Mouse (Mus musculus): ENCODE data around the gene Ltbp1. TPM values are rescaled to one million over a fixed set of nuclear protein-coding genes. Genes with fewer than 3 reads are reported as not detected.

The Ltbp1 gene
- polyA plus RNA-seq, 1 experiment from 2014 or later, result 4.2 TPM

- WGBS, result 94% methylated on average over 2 of the region's 2 CpGs
- Histone ChIP-seq H3K4me2 (ENCODE audit: low read depth, low read length, severe bottlenecking) (no peak overlapping the region), H3K27ac (ENCODE audit: low read depth, low read length) (no peak overlapping the region), H3K9me3 (ENCODE audit: control insufficient read depth, low read length) (no peaks in the 10 kb centered on the region), H3K36me3 (ENCODE audit: control insufficient read depth, insufficient read depth, low read length) (no peaks in the 10 kb centered on the region), H3K4me3 (ENCODE audit: low read depth, low read length) (no peak overlapping the region), H3K27me3 (ENCODE audit: control insufficient read depth, insufficient read depth, low read length) (no peaks in the 10 kb centered on the region), H3K9ac (ENCODE audit: low read length) (no peak overlapping the region), H3K4me1 (replicated peaks; ENCODE audit: control insufficient read depth, insufficient read depth, low read length) (no peaks in the 10 kb centered on the region)
- DNase-seq (ENCODE audit: low spot score), result no peak
- no peak for ATAC-seq (replicated peaks; ENCODE audit: low FRiP score)
Observed at GRCm38 (mm10) chr17:75216362-75216761, 211.0 kb downstream of the Ltbp1 start.

DNA sequence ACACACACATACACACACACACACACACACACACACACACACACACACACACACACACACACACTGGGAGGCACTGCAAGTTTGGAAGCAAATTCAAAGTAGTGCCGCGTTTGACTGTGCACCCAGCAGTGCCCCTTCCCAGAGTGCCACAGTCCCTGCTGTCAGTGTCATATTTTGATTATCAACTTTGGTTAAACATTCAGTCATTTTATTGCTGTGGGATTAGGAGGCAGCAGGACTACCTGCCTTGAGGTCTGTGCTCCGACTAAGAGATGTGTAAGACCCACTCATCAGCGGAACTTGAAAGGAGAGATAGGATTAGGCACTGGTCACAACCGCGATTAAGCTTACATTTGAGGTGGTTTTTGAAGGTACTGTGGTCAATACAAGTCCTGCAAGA lies 213.3 kb downstream of the Ltbp1 start:
- Histone ChIP-seq H3K4me1 (replicated peaks; ENCODE audit: control insufficient read depth, insufficient read depth, low read length) (no peaks in the 10 kb centered on the region), H3K9ac (ENCODE audit: low read length) (no peak overlapping the region), H3K27ac (ENCODE audit: low read depth, low read length) (no peak overlapping the region), H3K4me3 (ENCODE audit: low read depth, low read length) (no peak overlapping the region), H3K4me2 (ENCODE audit: low read depth, low read length, severe bottlenecking) (no peak overlapping the region), H3K27me3 (ENCODE audit: control insufficient read depth, insufficient read depth, low read length) (no peaks in the 10 kb centered on the region), H3K9me3 (ENCODE audit: control insufficient read depth, low read length) (no peaks in the 10 kb centered on the region), H3K36me3 (ENCODE audit: control insufficient read depth, insufficient read depth, low read length) (no peaks in the 10 kb centered on the region)
- WGBS, result 91% methylated on average over 6 of the region's 6 CpGs
- ATAC-seq (replicated peaks; ENCODE audit: low FRiP score) (no peak), DNase-seq (ENCODE audit: low spot score) (no peak)

- WGBS, result 88% methylated on average over 3 of the region's 3 CpGs
- Histone ChIP-seq H3K4me1 (replicated peaks; ENCODE audit: control insufficient read depth, insufficient read depth, low read length) (no peaks in the 10 kb centered on the region), H3K27ac (ENCODE audit: low read depth, low read length) (no peak overlapping the region), H3K9ac (ENCODE audit: low read length) (no peak overlapping the region), H3K9me3 (ENCODE audit: control insufficient read depth, low read length) (no peaks in the 10 kb centered on the region), H3K36me3 (ENCODE audit: control insufficient read depth, insufficient read depth, low read length) (no peaks in the 10 kb centered on the region), H3K27me3 (ENCODE audit: control insufficient read depth, insufficient read depth, low read length) (no peaks in the 10 kb centered on the region), H3K4me2 (ENCODE audit: low read depth, low read length, severe bottlenecking) (no peak overlapping the region), H3K4me3 (ENCODE audit: low read depth, low read length) (no peak overlapping the region)
- no peak for ATAC-seq (replicated peaks; ENCODE audit: low FRiP score)
- no peak for DNase-seq (ENCODE audit: low spot score)
Observed at GRCm38 (mm10) chr17:75228321-75228720, 223.0 kb downstream of the Ltbp1 start.

- Histone ChIP-seq H3K4me2 (ENCODE audit: low read depth, low read length, severe bottlenecking) (no peak overlapping the region), H3K4me3 (ENCODE audit: low read depth, low read length) (no peak overlapping the region), H3K36me3 (ENCODE audit: control insufficient read depth, insufficient read depth, low read length) (no peaks in the 10 kb centered on the region), H3K9me3 (ENCODE audit: control insufficient read depth, low read length) (no peaks in the 10 kb centered on the region), H3K4me1 (replicated peaks; ENCODE audit: control insufficient read depth, insufficient read depth, low read length) (no peaks in the 10 kb centered on the region), H3K9ac (ENCODE audit: low read length) (no peak overlapping the region), H3K27ac (ENCODE audit: low read depth, low read length) (no peak overlapping the region), H3K27me3 (ENCODE audit: control insufficient read depth, insufficient read depth, low read length) (no peaks in the 10 kb centered on the region)
- no peak for ATAC-seq (replicated peaks; ENCODE audit: low FRiP score)
- 22% methylated on average over 2 of the region's 2 CpGs for WGBS
- DNase-seq (ENCODE audit: low spot score), result no peak
Observed at GRCm38 (mm10) chr17:75233206-75233605, 227.8 kb downstream of the Ltbp1 start.

DNA sequence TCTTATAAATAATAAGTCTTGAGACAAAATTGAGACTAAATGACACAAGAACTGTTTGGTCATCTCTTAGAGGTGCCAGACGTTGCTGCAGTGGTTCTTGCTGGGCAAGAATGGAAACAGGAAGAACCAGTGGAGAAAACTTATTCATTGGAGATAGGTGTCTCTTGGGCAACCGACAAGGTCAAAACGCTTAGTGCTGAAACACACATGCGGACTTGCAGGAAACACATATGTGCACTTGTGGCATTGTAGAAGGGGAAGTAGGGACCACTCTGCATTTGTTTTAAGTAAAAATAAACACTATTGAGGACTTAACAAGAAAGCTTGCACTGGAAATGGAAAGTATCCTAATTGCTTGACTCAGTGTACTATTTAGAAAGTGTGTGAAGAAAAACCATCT lies 228.6 kb downstream of the Ltbp1 start:
- ATAC-seq (replicated peaks; ENCODE audit: low FRiP score) (no peak), DNase-seq (ENCODE audit: low spot score) (no peak)
- no peaks in the 10 kb centered on the region for H3K9me3 ChIP-seq (ENCODE audit: control insufficient read depth, low read length)
- no peaks in the 10 kb centered on the region for H3K4me1 ChIP-seq (replicated peaks; ENCODE audit: control insufficient read depth, insufficient read depth, low read length)
- H3K27me3 ChIP-seq (ENCODE audit: control insufficient read depth, insufficient read depth, low read length), result no peaks in the 10 kb centered on the region
- no peak overlapping the region for H3K4me2 ChIP-seq (ENCODE audit: low read depth, low read length, severe bottlenecking)
- H3K9ac ChIP-seq (ENCODE audit: low read length), result no peak overlapping the region
- no peak overlapping the region for H3K27ac ChIP-seq (ENCODE audit: low read depth, low read length)
- no peaks in the 10 kb centered on the region for H3K36me3 ChIP-seq (ENCODE audit: control insufficient read depth, insufficient read depth, low read length)
- 91% methylated on average over 4 of the region's 4 CpGs for WGBS
- H3K4me3 ChIP-seq (ENCODE audit: low read depth, low read length), result no peak overlapping the region

GRCm38 (mm10) chr17:75235781-75236180 lies 230.4 kb downstream of the Ltbp1 start:
- DNase-seq (ENCODE audit: low spot score), result no peak
- no peak overlapping the region for H3K4me2 ChIP-seq (ENCODE audit: low read depth, low read length, severe bottlenecking)
- H3K4me3 ChIP-seq (ENCODE audit: low read depth, low read length), result no peak overlapping the region
- H3K36me3 ChIP-seq (ENCODE audit: control insufficient read depth, insufficient read depth, low read length), result no peaks in the 10 kb centered on the region
- no peak overlapping the region for H3K27ac ChIP-seq (ENCODE audit: low read depth, low read length)
- WGBS, result 96% methylated on average over 3 of the region's 3 CpGs
- no peak overlapping the region for H3K9ac ChIP-seq (ENCODE audit: low read length)
- H3K4me1 ChIP-seq (replicated peaks; ENCODE audit: control insufficient read depth, insufficient read depth, low read length), result no peaks in the 10 kb centered on the region
- no peaks in the 10 kb centered on the region for H3K9me3 ChIP-seq (ENCODE audit: control insufficient read depth, low read length)
- H3K27me3 ChIP-seq (ENCODE audit: control insufficient read depth, insufficient read depth, low read length), result no peaks in the 10 kb centered on the region
- no peak for ATAC-seq (replicated peaks; ENCODE audit: low FRiP score)

DNA sequence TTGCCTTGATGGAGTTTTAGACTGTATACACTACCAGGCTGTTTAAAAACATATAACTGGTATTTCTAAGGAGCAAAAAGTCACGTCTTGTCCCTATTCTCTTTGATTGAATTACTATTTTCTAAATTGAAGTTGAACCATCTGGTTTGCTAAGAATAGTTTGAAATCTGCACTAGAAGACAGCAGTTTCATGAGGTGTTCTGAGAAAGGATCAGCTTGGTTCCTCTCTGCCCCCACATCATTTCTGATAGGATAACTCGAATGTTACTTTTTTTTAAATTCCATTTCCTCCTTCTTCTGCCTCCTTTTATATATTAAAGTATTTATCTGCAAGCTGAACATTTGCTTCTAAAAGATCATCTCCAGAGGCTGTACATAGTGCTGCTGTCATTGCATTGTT lies 231.2 kb downstream of the Ltbp1 start:
- no peak for ATAC-seq (replicated peaks; ENCODE audit: low FRiP score)
- H3K27me3 ChIP-seq (ENCODE audit: control insufficient read depth, insufficient read depth, low read length), result no peaks in the 10 kb centered on the region
- H3K4me3 ChIP-seq (ENCODE audit: low read depth, low read length), result no peak overlapping the region
- H3K4me1 ChIP-seq (replicated peaks; ENCODE audit: control insufficient read depth, insufficient read depth, low read length), result no peaks in the 10 kb centered on the region
- no peak overlapping the region for H3K4me2 ChIP-seq (ENCODE audit: low read depth, low read length, severe bottlenecking)
- H3K36me3 ChIP-seq (ENCODE audit: control insufficient read depth, insufficient read depth, low read length), result no peaks in the 10 kb centered on the region
- WGBS, result 92% methylated on average over 2 of the region's 2 CpGs
- no peaks in the 10 kb centered on the region for H3K9me3 ChIP-seq (ENCODE audit: control insufficient read depth, low read length)
- no peak for DNase-seq (ENCODE audit: low spot score)
- no peak overlapping the region for H3K9ac ChIP-seq (ENCODE audit: low read length)
- H3K27ac ChIP-seq (ENCODE audit: low read depth, low read length), result no peak overlapping the region

GRCm38 (mm10) chr17:75237456-75237855 lies 232.1 kb downstream of the Ltbp1 start:
- H3K27ac ChIP-seq (ENCODE audit: low read depth, low read length), result no peak overlapping the region
- DNase-seq (ENCODE audit: low spot score) (no peak), ATAC-seq (replicated peaks; ENCODE audit: low FRiP score) (no peak)
- no peaks in the 10 kb centered on the region for H3K9me3 ChIP-seq (ENCODE audit: control insufficient read depth, low read length)
- no peaks in the 10 kb centered on the region for H3K27me3 ChIP-seq (ENCODE audit: control insufficient read depth, insufficient read depth, low read length)
- H3K36me3 ChIP-seq (ENCODE audit: control insufficient read depth, insufficient read depth, low read length), result no peaks in the 10 kb centered on the region
- H3K4me2 ChIP-seq (ENCODE audit: low read depth, low read length, severe bottlenecking), result no peak overlapping the region
- WGBS, result 95% methylated on average over 3 of the region's 3 CpGs
- H3K9ac ChIP-seq (ENCODE audit: low read length), result no peak overlapping the region
- no peaks in the 10 kb centered on the region for H3K4me1 ChIP-seq (replicated peaks; ENCODE audit: control insufficient read depth, insufficient read depth, low read length)
- H3K4me3 ChIP-seq (ENCODE audit: low read depth, low read length), result no peak overlapping the region

DNA sequence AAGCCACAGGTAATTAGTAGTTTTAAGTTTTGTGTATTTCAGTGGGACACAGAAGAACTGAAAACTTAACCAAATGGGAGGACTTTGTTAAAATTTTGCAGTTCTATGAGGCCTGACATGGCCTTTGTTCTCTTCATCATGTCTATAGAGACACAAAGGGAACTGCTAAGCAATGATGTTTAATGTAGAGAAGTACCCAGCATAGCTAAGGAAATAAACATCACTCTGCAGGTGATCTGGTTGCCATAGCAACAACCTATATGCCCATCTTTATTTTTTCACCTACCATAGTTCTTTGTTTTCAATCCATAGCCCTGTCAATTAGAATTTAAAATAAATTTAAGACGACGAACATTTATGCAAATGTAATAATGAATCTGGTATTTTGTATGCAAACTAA lies 233.3 kb downstream of the Ltbp1 start:
- no peak for DNase-seq (ENCODE audit: low spot score)
- no peaks in the 10 kb centered on the region for H3K27me3 ChIP-seq (ENCODE audit: control insufficient read depth, insufficient read depth, low read length)
- no peak overlapping the region for H3K9ac ChIP-seq (ENCODE audit: low read length)
- no peaks in the 10 kb centered on the region for H3K4me1 ChIP-seq (replicated peaks; ENCODE audit: control insufficient read depth, insufficient read depth, low read length)
- no peaks in the 10 kb centered on the region for H3K36me3 ChIP-seq (ENCODE audit: control insufficient read depth, insufficient read depth, low read length)
- H3K9me3 ChIP-seq (ENCODE audit: control insufficient read depth, low read length), result no peaks in the 10 kb centered on the region
- H3K4me2 ChIP-seq (ENCODE audit: low read depth, low read length, severe bottlenecking), result no peak overlapping the region
- no peak for ATAC-seq (replicated peaks; ENCODE audit: low FRiP score)
- 85% methylated on average over 2 of the region's 2 CpGs for WGBS
- no peak overlapping the region for H3K4me3 ChIP-seq (ENCODE audit: low read depth, low read length)
- H3K27ac ChIP-seq (ENCODE audit: low read depth, low read length), result no peak overlapping the region

Data from forebrain, embryonic 11.5 days (tissue).